Mouse (Mus musculus): ENCODE data around the gene Hpcal1. TPM values are rescaled to one million over a fixed set of nuclear protein-coding genes. Genes with fewer than 3 reads are reported as not detected.

Gene Hpcal1
- polyA plus RNA-seq, 1 experiment from 2014 or later: 25.4 TPM

- Histone ChIP-seq H3K4me1 (peaks cover 39% of the 10 kb centered on the region), H3K36me3 (no peaks in the 10 kb centered on the region), H3K27ac (peak overlapping the region; percentile 87), H3K9me3 (no peaks in the 10 kb centered on the region), H3K4me3 (peak overlapping the region; percentile 77), H3K27me3 (ENCODE audit: insufficient read depth, poor library complexity, severe bottlenecking) (0 out of 2 replicates have a peak, but pooled peaks cover 7% of the 10 kb centered on the region)
- DNase-seq (ENCODE audit: low spot score): no peak
- under 1% methylated on average over 23 of the region's 23 CpGs for WGBS
Observed at GRCm38 (mm10) chr12:17691891-17692321, 1.2 kb downstream of the Hpcal1 start.

- 48% methylated on average over 5 of the region's 5 CpGs for WGBS
- no peak for DNase-seq (ENCODE audit: low spot score)
- Histone ChIP-seq H3K4me1 (peaks cover 42% of the 10 kb centered on the region), H3K4me3 (peak overlapping the region; percentile 77), H3K27ac (peak overlapping the region; percentile 87; the same call in 1 of the 2 replicates), H3K27me3 (ENCODE audit: insufficient read depth, poor library complexity, severe bottlenecking) (0 out of 2 replicates have a peak, but pooled peaks cover 7% of the 10 kb centered on the region), H3K36me3 (no peaks in the 10 kb centered on the region), H3K9me3 (no peaks in the 10 kb centered on the region)
Observed at GRCm38 (mm10) chr12:17692356-17692755, 1.7 kb downstream of the Hpcal1 start.

- no peak for DNase-seq (ENCODE audit: low spot score)
- H3K27me3 ChIP-seq (ENCODE audit: insufficient read depth, poor library complexity, severe bottlenecking): 0 out of 2 replicates have a peak, but pooled peaks cover 7% of the 10 kb centered on the region
- no peak overlapping the region for H3K4me3 ChIP-seq
- peaks cover 48% of the 10 kb centered on the region for H3K4me1 ChIP-seq
- H3K36me3 ChIP-seq: no peaks in the 10 kb centered on the region
- H3K9me3 ChIP-seq: no peaks in the 10 kb centered on the region
- no peak overlapping the region for H3K27ac ChIP-seq
- 80% methylated on average over 4 of the region's 4 CpGs for WGBS
Observed at GRCm38 (mm10) chr12:17692953-17693352, 2.3 kb downstream of the Hpcal1 start.

- 59% methylated on average over 1 of the region's 1 CpGs for WGBS
- Histone ChIP-seq H3K27ac (no peak overlapping the region), H3K36me3 (no peaks in the 10 kb centered on the region), H3K4me1 (peaks cover 58% of the 10 kb centered on the region), H3K4me3 (no peak overlapping the region), H3K27me3 (ENCODE audit: insufficient read depth, poor library complexity, severe bottlenecking) (0 out of 2 replicates have a peak, but pooled peaks cover 7% of the 10 kb centered on the region), H3K9me3 (no peaks in the 10 kb centered on the region)
- no peak for DNase-seq (ENCODE audit: low spot score)
Observed at GRCm38 (mm10) chr12:17694589-17695115, 4.0 kb downstream of the Hpcal1 start.

GRCm38 (mm10) chr12:17696395-17696794, 5.7 kb downstream of the Hpcal1 start:
- no peaks in the 10 kb centered on the region for H3K36me3 ChIP-seq
- 0 out of 2 replicates have a peak, but pooled peaks cover 7% of the 10 kb centered on the region for H3K27me3 ChIP-seq (ENCODE audit: insufficient read depth, poor library complexity, severe bottlenecking)
- no peak for DNase-seq (ENCODE audit: low spot score)
- 77% methylated on average over 7 of the region's 7 CpGs for WGBS
- H3K27ac ChIP-seq: no peak overlapping the region
- peaks cover 51% of the 10 kb centered on the region for H3K4me1 ChIP-seq
- no peak overlapping the region for H3K4me3 ChIP-seq
- no peaks in the 10 kb centered on the region for H3K9me3 ChIP-seq

- Histone ChIP-seq H3K27me3 (ENCODE audit: insufficient read depth, poor library complexity, severe bottlenecking) (no peaks in the 10 kb centered on the region), H3K36me3 (no peaks in the 10 kb centered on the region), H3K9me3 (no peaks in the 10 kb centered on the region), H3K27ac (no peak overlapping the region), H3K4me1 (peaks cover 49% of the 10 kb centered on the region), H3K4me3 (no peak overlapping the region)
- DNase-seq (ENCODE audit: low spot score): no peak
- 74% methylated on average over 4 of the region's 4 CpGs for WGBS
Observed at GRCm38 (mm10) chr12:17698934-17699333, 8.3 kb downstream of the Hpcal1 start.

GRCm38 (mm10) chr12:17699480-17699879, 8.8 kb downstream of the Hpcal1 start:
- no peak overlapping the region for H3K27ac ChIP-seq
- 72% methylated on average over 1 of the region's 1 CpGs for WGBS
- H3K27me3 ChIP-seq (ENCODE audit: insufficient read depth, poor library complexity, severe bottlenecking): no peaks in the 10 kb centered on the region
- no peak overlapping the region for H3K4me3 ChIP-seq
- no peaks in the 10 kb centered on the region for H3K9me3 ChIP-seq
- no peak for DNase-seq (ENCODE audit: low spot score)
- H3K4me1 ChIP-seq: peaks cover 46% of the 10 kb centered on the region
- H3K36me3 ChIP-seq: no peaks in the 10 kb centered on the region

GRCm38 (mm10) chr12:17701131-17701720, 10.6 kb downstream of the Hpcal1 start:
- Histone ChIP-seq H3K4me1 (peaks cover 35% of the 10 kb centered on the region), H3K36me3 (no peaks in the 10 kb centered on the region), H3K27me3 (ENCODE audit: insufficient read depth, poor library complexity, severe bottlenecking) (no peaks in the 10 kb centered on the region), H3K9me3 (no peaks in the 10 kb centered on the region), H3K4me3 (no peak overlapping the region), H3K27ac (no peak overlapping the region)
- no peak for DNase-seq (ENCODE audit: low spot score)
- 68% methylated on average over 5 of the region's 5 CpGs for WGBS

GRCm38 (mm10) chr12:17701795-17702194, 11.1 kb downstream of the Hpcal1 start:
- no peaks in the 10 kb centered on the region for H3K9me3 ChIP-seq
- H3K36me3 ChIP-seq: no peaks in the 10 kb centered on the region
- H3K27ac ChIP-seq: no peak overlapping the region
- no peak for DNase-seq (ENCODE audit: low spot score)
- no peaks in the 10 kb centered on the region for H3K27me3 ChIP-seq (ENCODE audit: insufficient read depth, poor library complexity, severe bottlenecking)
- peaks cover 31% of the 10 kb centered on the region for H3K4me1 ChIP-seq
- 68% methylated on average over 2 of the region's 2 CpGs for WGBS
- no peak overlapping the region for H3K4me3 ChIP-seq

GRCm38 (mm10) chr12:17702257-17702943, 11.7 kb downstream of the Hpcal1 start:
- no peak for DNase-seq (ENCODE audit: low spot score)
- Histone ChIP-seq H3K4me1 (peaks cover 27% of the 10 kb centered on the region), H3K4me3 (no peak overlapping the region), H3K36me3 (no peaks in the 10 kb centered on the region), H3K27me3 (ENCODE audit: insufficient read depth, poor library complexity, severe bottlenecking) (no peaks in the 10 kb centered on the region), H3K9me3 (no peaks in the 10 kb centered on the region), H3K27ac (no peak overlapping the region)
- WGBS: 69% methylated on average over 9 of the region's 9 CpGs

- Histone ChIP-seq H3K9me3 (no peaks in the 10 kb centered on the region), H3K4me3 (no peak overlapping the region), H3K36me3 (no peaks in the 10 kb centered on the region), H3K27ac (no peak overlapping the region), H3K4me1 (peaks cover 21% of the 10 kb centered on the region), H3K27me3 (ENCODE audit: insufficient read depth, poor library complexity, severe bottlenecking) (no peaks in the 10 kb centered on the region)
- 53% methylated on average over 6 of the region's 6 CpGs for WGBS
- DNase-seq (ENCODE audit: low spot score): no peak
Observed at GRCm38 (mm10) chr12:17702944-17703335, 12.3 kb downstream of the Hpcal1 start.

GRCm38 (mm10) chr12:17703866-17704265, 13.2 kb downstream of the Hpcal1 start:
- peaks cover 23% of the 10 kb centered on the region for H3K4me1 ChIP-seq
- DNase-seq (ENCODE audit: low spot score): no peak
- 93% methylated on average over 3 of the region's 3 CpGs for whole genome bisulfite sequencing

GRCm38 (mm10) chr12:17707472-17707871, 16.8 kb downstream of the Hpcal1 start:
- H3K9me3 ChIP-seq: no peaks in the 10 kb centered on the region

More at GRCm38 (mm10) chr12:17703866-17704265, 13.2 kb downstream of the Hpcal1 start:
- Histone ChIP-seq H3K27me3 (ENCODE audit: insufficient read depth, poor library complexity, severe bottlenecking) (no peaks in the 10 kb centered on the region), H3K9me3 (no peaks in the 10 kb centered on the region), H3K36me3 (no peaks in the 10 kb centered on the region), H3K4me3 (no peak overlapping the region), H3K27ac (no peak overlapping the region)

More at GRCm38 (mm10) chr12:17707472-17707871, 16.8 kb downstream of the Hpcal1 start:
- no peak for DNase-seq (ENCODE audit: low spot score)
- H3K27ac ChIP-seq: no peak overlapping the region
- H3K4me3 ChIP-seq: no peak overlapping the region
- no peaks in the 10 kb centered on the region for H3K27me3 ChIP-seq (ENCODE audit: insufficient read depth, poor library complexity, severe bottlenecking)
- peaks cover 45% of the 10 kb centered on the region for H3K4me1 ChIP-seq
- no peaks in the 10 kb centered on the region for H3K36me3 ChIP-seq
